Mouse (Mus musculus) lung, embryonic 14.5 days (tissue): ENCODE data around the gene Tlr12. TPM values are rescaled to one million over a fixed set of nuclear protein-coding genes. Genes with fewer than 3 reads are reported as not detected.

ENCODE experiments used
- ATAC-seq: fragments of 200-750 bp; cut with Nextera tagmentation; 2 replicates; pipeline ENCODE4 v1.8.0; 2017; ENCODE audit warnings: mild to moderate bottlenecking, moderate TSS enrichment, moderate library complexity; ENCODE audit not compliant: insufficient read depth
- DNase-seq: peaks from one replicate; pipeline ENCODE4 v3.0.0-alpha.2; 2015
- H3K27ac ChIP-seq: fragments of 300-500 bp; sonication (generic); 2 replicates; pipeline ENCODE4 v1.5.1; 2014; ENCODE audit warnings: low read depth, mild to moderate bottlenecking, moderate library complexity
- H3K27me3 ChIP-seq: fragments of 300-500 bp; sonication (generic); 2 replicates; pipeline ENCODE4 v1.6.1; 2014; ENCODE audit warnings: low read length, control low read depth; ENCODE audit not compliant: insufficient read depth
- H3K36me3 ChIP-seq: fragments of 300-500 bp; sonication (generic); 2 replicates; pipeline ENCODE4 v1.6.1; 2014; ENCODE audit warnings: control low read depth; ENCODE audit not compliant: insufficient read depth
- H3K4me1 ChIP-seq: fragments of 300-500 bp; sonication (generic); 2 replicates; pipeline ENCODE4 v1.6.1; 2014; ENCODE audit warnings: antibody characterized with exemption, control low read depth; ENCODE audit not compliant: insufficient read depth
- H3K4me2 ChIP-seq: fragments of 300-500 bp; sonication (generic); 2 replicates; pipeline ENCODE4 v1.6.1; 2014; ENCODE audit warnings: mild to moderate bottlenecking
- H3K4me3 ChIP-seq: fragments of 300-500 bp; sonication (generic); 2 replicates; pipeline ENCODE4 v1.5.1; 2014; ENCODE audit warnings: low read depth, low read length
- H3K9ac ChIP-seq: fragments of 300-500 bp; sonication (generic); 2 replicates; pipeline ENCODE4 v1.6.1; 2014
- H3K9me3 ChIP-seq: fragments of 300-500 bp; sonication (generic); 2 replicates; pipeline ENCODE4 v1.6.1; 2016; ENCODE audit warnings: low read depth, low read length, control low read depth
- CTCF ChIP-seq: IDR thresholded peaks from 2 replicates; pipeline ENCODE4 v1.5.1; 2016; ENCODE audit warnings: antibody characterized with exemption, low read depth
- WGBS: fragments of 180-500 bp; shearing (Covaris S2); extraction: QIAGEN DNeasy Blood & Tissue Kit; methylation state at CpG from one replicate; pipeline ENCODE4 v1.1.7; 2014; 5-methylcytosine and 5-hydroxymethylcytosine counted together
- polyA plus RNA-seq: library from polyadenylated mRNA; unstranded; fragments of >200 nt; fragmentation: Nextera tagmentation; extraction: Ambion mirVana; gene quantifications from 2 replicates; pipeline ENCODE4 v1.2.1, GENCODE M21; 2014

The Tlr12 gene
- polyA plus RNA-seq, 1 experiment from 2014 or later, result 0.30 TPM

GRCm38 (mm10) chr4:128609925-128610402 is 8.5 kb downstream of the Tlr12 start, which contains the start of gene Zscan20:
Zscan20 (minus strand) TSS chr4:128610098.
- no peaks in the 10 kb centered on the region for H3K9me3 ChIP-seq
- peaks cover 4% of the 10 kb centered on the region; the same call in 1 of the 2 replicates for H3K4me1 ChIP-seq
- DNase-seq, result peak; percentile 99
- no peaks in the 10 kb centered on the region for H3K27me3 ChIP-seq
- peak; percentile 47 for TF ChIP-seq CTCF
- no peaks in the 10 kb centered on the region for H3K36me3 ChIP-seq
- H3K27ac ChIP-seq, result no peak within 1 kb of the TSS
- peak within 1 kb of the TSS; percentile 72 for H3K4me2 ChIP-seq
- peak within 1 kb of the TSS; percentile 54 for H3K4me3 ChIP-seq
- peak; percentile 97 for ATAC-seq
- WGBS, result under 1% methylated on average over 24 of the region's 24 CpGs
- H3K9ac ChIP-seq, result peak within 1 kb of the TSS; percentile 56

GRCm38 (mm10) chr4:128609276-128609924 is 9.0 kb downstream of the Tlr12 start:
- H3K9me3 ChIP-seq, result no peaks in the 10 kb centered on the region
- H3K36me3 ChIP-seq, result peaks cover 2% of the 10 kb centered on the region
- no peak for DNase-seq
- no peaks in the 10 kb centered on the region for H3K27me3 ChIP-seq
- WGBS, result 5% methylated on average over 27 of the region's 27 CpGs
- peak; percentile 50 for ATAC-seq
- H3K4me3 ChIP-seq, result peak overlapping the region; percentile 54
- H3K4me1 ChIP-seq, result peaks cover 4% of the 10 kb centered on the region; the same call in 1 of the 2 replicates
- H3K4me2 ChIP-seq, result peak overlapping the region; percentile 72
- no peak for TF ChIP-seq CTCF
- no peak overlapping the region for H3K27ac ChIP-seq
- H3K9ac ChIP-seq, result peak overlapping the region; percentile 56

- Histone ChIP-seq H3K4me3 (no peak overlapping the region), H3K27ac (no peak overlapping the region), H3K4me1 (peaks cover 4% of the 10 kb centered on the region; the same call in 1 of the 2 replicates), H3K4me2 (no peak overlapping the region), H3K9ac (no peak overlapping the region), H3K36me3 (peaks cover 20% of the 10 kb centered on the region), H3K27me3 (no peaks in the 10 kb centered on the region), H3K9me3 (no peaks in the 10 kb centered on the region)
- no peak for TF ChIP-seq CTCF
- 75% methylated on average over 11 of the region's 11 CpGs for WGBS
- DNase-seq (no peak), ATAC-seq (no peak)
These were observed 10.8 kb downstream of the Tlr12 start for GRCm38 (mm10) chr4:128607661-128608060.

GRCm38 (mm10) chr4:128606586-128606985 is 11.8 kb downstream of the Tlr12 start:
- Histone ChIP-seq H3K9ac (no peak overlapping the region), H3K27me3 (no peaks in the 10 kb centered on the region), H3K27ac (no peak overlapping the region), H3K4me3 (no peak overlapping the region), H3K36me3 (peaks cover 22% of the 10 kb centered on the region), H3K9me3 (no peaks in the 10 kb centered on the region), H3K4me1 (peaks cover 4% of the 10 kb centered on the region; the same call in 1 of the 2 replicates), H3K4me2 (no peak overlapping the region)
- WGBS, result 92% methylated on average over 7 of the region's 7 CpGs
- TF ChIP-seq CTCF, result no peak
- no peak for ATAC-seq
- no peak for DNase-seq

- Histone ChIP-seq H3K27me3 (no peaks in the 10 kb centered on the region), H3K9ac (no peak overlapping the region), H3K4me2 (no peak overlapping the region), H3K36me3 (peaks cover 9% of the 10 kb centered on the region), H3K27ac (no peak overlapping the region), H3K9me3 (no peaks in the 10 kb centered on the region), H3K4me3 (no peak overlapping the region), H3K4me1 (no peaks in the 10 kb centered on the region)
- 72% methylated on average over 12 of the region's 12 CpGs for WGBS
- ATAC-seq (no peak), DNase-seq (no peak)
- TF ChIP-seq CTCF, result no peak
These were observed 20.4 kb downstream of the Tlr12 start for GRCm38 (mm10) chr4:128597801-128598560.

GRCm38 (mm10) chr4:128594062-128594461 is 24.4 kb downstream of the Tlr12 start:
- H3K27me3 ChIP-seq, result no peaks in the 10 kb centered on the region
- H3K9me3 ChIP-seq, result no peaks in the 10 kb centered on the region
- no peak for DNase-seq
- H3K4me1 ChIP-seq, result no peaks in the 10 kb centered on the region
- WGBS, result 89% methylated on average over 5 of the region's 5 CpGs
- no peak overlapping the region for H3K27ac ChIP-seq
- no peak overlapping the region for H3K4me3 ChIP-seq
- H3K36me3 ChIP-seq, result peaks cover 27% of the 10 kb centered on the region; the same call in 1 of the 2 replicates
- H3K9ac ChIP-seq, result no peak overlapping the region
- no peak for ATAC-seq
- no peak overlapping the region for H3K4me2 ChIP-seq
- TF ChIP-seq CTCF, result no peak

GRCm38 (mm10) chr4:128593286-128593685 is 25.1 kb downstream of the Tlr12 start:
- no peaks in the 10 kb centered on the region for H3K4me1 ChIP-seq

More at GRCm38 (mm10) chr4:128593286-128593685, 25.1 kb downstream of the Tlr12 start:
- peaks cover 34% of the 10 kb centered on the region for H3K36me3 ChIP-seq
- no peaks in the 10 kb centered on the region for H3K27me3 ChIP-seq
- no peak overlapping the region for H3K9ac ChIP-seq
- H3K27ac ChIP-seq, result no peak overlapping the region
- ATAC-seq (no peak), DNase-seq (no peak)
- no peak for TF ChIP-seq CTCF
- H3K4me2 ChIP-seq, result no peak overlapping the region
- no peaks in the 10 kb centered on the region for H3K9me3 ChIP-seq
- no peak overlapping the region for H3K4me3 ChIP-seq
- 82% methylated on average over 4 of the region's 4 CpGs for WGBS
